Mouse (Mus musculus): ENCODE results near the gene Rnf103. TPM values are rescaled to one million over a fixed set of nuclear protein-coding genes. Genes with fewer than 3 reads are reported as not detected.

The Rnf103 gene
- polyA plus RNA-seq, 1 experiment from 2014 or later, result 23.8 TPM

DNA sequence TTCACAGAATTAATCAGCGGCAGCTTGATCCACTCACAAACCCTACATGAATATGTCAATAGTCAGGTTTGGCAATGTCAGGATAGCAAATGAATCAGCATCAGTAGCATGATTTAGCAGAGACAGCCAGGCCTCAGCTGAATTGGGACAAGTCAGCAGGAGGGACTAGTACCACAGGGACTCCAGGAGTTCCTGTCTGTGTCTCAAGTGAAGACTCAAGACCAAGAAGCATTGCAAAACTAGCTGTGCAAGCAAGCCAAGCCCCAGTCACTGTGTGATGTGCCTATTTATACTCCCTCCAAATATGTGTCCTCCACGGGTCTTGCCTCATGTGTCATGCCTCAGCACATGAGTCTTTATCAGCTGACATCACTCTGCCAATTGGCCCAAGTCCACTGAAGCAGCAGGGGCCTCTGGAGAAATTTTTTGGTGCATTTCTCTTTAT lies 61.8 kb downstream of the Rnf103 start:
- WGBS, result 88% methylated on average over 2 of the region's 2 CpGs

DNA sequence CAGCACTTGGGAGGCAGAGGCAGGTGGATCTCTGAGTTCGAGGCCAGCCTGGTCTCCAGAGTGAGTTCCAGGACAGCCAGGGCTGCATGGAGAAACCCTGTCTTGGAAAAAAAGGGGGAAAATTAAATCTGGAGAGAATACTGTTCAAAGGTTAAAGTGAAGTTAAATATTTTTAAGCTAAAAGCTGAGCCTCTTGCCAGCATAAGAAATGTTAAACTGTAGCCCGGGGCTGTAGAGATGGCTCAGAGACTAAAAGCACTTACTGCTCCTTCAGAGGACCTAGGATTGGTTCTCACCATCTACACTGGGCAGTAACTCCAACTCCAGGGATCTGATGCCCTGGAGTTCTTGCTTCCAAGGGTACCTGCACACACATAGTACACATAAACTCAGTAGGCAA lies 63.1 kb downstream of the Rnf103 start:
- 95% methylated on average over 2 of the region's 2 CpGs for WGBS
- ATAC-seq (ENCODE audit: insufficient read depth, low FRiP score, low read depth), result no peak
- no peak overlapping the region for H3K4me2 ChIP-seq
- H3K27ac ChIP-seq, result no peak overlapping the region
- H3K27me3 ChIP-seq (replicated peaks), result no peaks in the 10 kb centered on the region
- no peaks in the 10 kb centered on the region for H3K9me3 ChIP-seq
- no peak overlapping the region for H3K9ac ChIP-seq
- no peaks in the 10 kb centered on the region for H3K4me1 ChIP-seq
- H3K36me3 ChIP-seq, result peaks cover under 1% of the 10 kb centered on the region; the same call in 1 of the 2 replicates
- no peak overlapping the region for H3K4me3 ChIP-seq (replicated peaks)

More for the DNA sequence above, 61.8 kb downstream of the Rnf103 start:
- no peak for ATAC-seq (ENCODE audit: insufficient read depth, low FRiP score, low read depth)
- H3K27me3 ChIP-seq (replicated peaks), result no peaks in the 10 kb centered on the region
- no peak overlapping the region for H3K4me2 ChIP-seq
- H3K4me1 ChIP-seq, result no peaks in the 10 kb centered on the region
- no peak overlapping the region for H3K9ac ChIP-seq
- H3K9me3 ChIP-seq, result no peaks in the 10 kb centered on the region
- no peak overlapping the region for H3K27ac ChIP-seq
- no peak overlapping the region for H3K4me3 ChIP-seq (replicated peaks)
- no peaks in the 10 kb centered on the region for H3K36me3 ChIP-seq

Other genes with a start within 250 kb of the Rnf103 start
- gene Krcc1, start 222.2 kb upstream of the Rnf103 start, polyA plus RNA-seq (2015; fragmentation: Nextera tagmentation; extraction: Ambion mirVana), result 60.0 and 60.8 TPM in 2 replicates
- gene Smyd1, start 171.7 kb upstream of the Rnf103 start, polyA plus RNA-seq (2015; fragmentation: Nextera tagmentation; extraction: Ambion mirVana), result 0.32 and 0.53 TPM in 2 replicates
- gene Cd8b1, start 171.1 kb upstream of the Rnf103 start, polyA plus RNA-seq (2015; fragmentation: Nextera tagmentation; extraction: Ambion mirVana), result 0.09 and 0.14 TPM in 2 replicates
- 0.09 TPM in 1 of 2 replicates, not detected in the other for gene Cd8a, start 120.5 kb upstream of the Rnf103 start, polyA plus RNA-seq (2015; fragmentation: Nextera tagmentation; extraction: Ambion mirVana)
- 13.7 and 14.3 TPM in 2 replicates for gene Rmnd5a, start 53.3 kb upstream of the Rnf103 start, polyA plus RNA-seq (2015; fragmentation: Nextera tagmentation; extraction: Ambion mirVana)
- 66.8 and 68.9 TPM in 2 replicates for gene Chmp3, start 49.9 kb downstream of the Rnf103 start, polyA plus RNA-seq (2015; fragmentation: Nextera tagmentation; extraction: Ambion mirVana)
- 40.7 and 46.4 TPM in 2 replicates for gene Kdm3a, start 139.1 kb downstream of the Rnf103 start, polyA plus RNA-seq (2015; fragmentation: Nextera tagmentation; extraction: Ambion mirVana)
- 14.9 and 15.8 TPM in 2 replicates for gene Reep1, start 213.7 kb downstream of the Rnf103 start, polyA plus RNA-seq (2015; fragmentation: Nextera tagmentation; extraction: Ambion mirVana)

All from stomach, embryonic 15.5 days (tissue).